Mouse (Mus musculus): ENCODE results near the gene Npr2.

DNA sequence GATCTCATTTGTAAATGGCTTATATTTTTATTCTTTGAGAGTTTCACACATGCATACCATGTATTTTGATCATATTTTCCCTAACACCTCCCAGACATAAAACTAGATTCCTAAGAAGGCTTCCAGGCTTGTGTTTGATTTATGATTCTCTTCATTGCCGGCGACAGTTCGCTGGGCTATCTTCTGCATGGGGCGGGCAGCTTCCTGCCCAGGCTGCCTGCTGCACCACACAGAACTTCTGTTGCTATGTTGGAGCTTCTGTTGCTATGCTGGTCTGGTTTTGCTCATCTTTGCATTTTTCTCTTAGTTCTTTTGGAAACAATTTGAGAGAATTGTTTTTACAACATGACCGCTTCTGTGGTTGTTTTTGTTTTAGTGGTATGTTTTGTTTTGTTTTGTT is 40.2 kb upstream of the Npr2 start:
- TF ChIP-seq CTCF (IDR thresholded peaks at IDR 0.05), result no peak
- no peak for TF ChIP-seq EP300 (IDR thresholded peaks at IDR 0.05)
